Mouse (Mus musculus): ENCODE data around the gene Nhlh1.

GRCm38 (mm10) chr1:172019863-172020521 is 37.4 kb downstream of the Nhlh1 start:
- TF ChIP-seq CTCF (IDR thresholded peaks at IDR 0.05; ENCODE audit: low read depth) (no peak), EP300 (IDR thresholded peaks at IDR 0.05; ENCODE audit: low read depth) (no peak)

All from liver, embryonic 14.5 days (tissue).